Mouse (Mus musculus): ENCODE measurements around the gene Sphk2.

- no peak for TF ChIP-seq CTCF (IDR thresholded peaks at IDR 0.05; ENCODE audit: borderline replicate concordance, extremely low read depth, insufficient read depth, insufficient read length)
- TF ChIP-seq POLR2A (IDR thresholded peaks at IDR 0.05; ENCODE audit: borderline replicate concordance, extremely low read depth, insufficient read depth, insufficient read length, poor library complexity, severe bottlenecking), result no peak
Measured at GRCm38 (mm10) chr7:45721642-45722347, 4.0 kb upstream of the Sphk2 start.
